Mouse (Mus musculus) adrenal gland, postnatal 4 days (tissue): ENCODE measurements around the gene Spp1. TPM values are rescaled to one million over a fixed set of nuclear protein-coding genes. Genes with fewer than 3 reads are reported as not detected.
"Not testable (repeated sequence)": the region's sequence is repeated elsewhere in the genome, so short reads cannot be mapped to it uniquely, and the experiment has no call there.

ENCODE experiments used
- DNase-seq, 2 experiments: peaks; one replicate each; pipeline ENCODE4 v3.0.0; 2021 to 2022; ENCODE audit warnings: low spot score in 2 of 2, mixed read lengths in 2 of 2
- total RNA-seq, 2 experiments: library from RNA; stranded (reverse); gene quantifications; 2 replicates each; pipeline ENCODE4 v1.2.3; 2021

Gene Spp1
- total RNA-seq, 2 experiments from 2014 or later, result 5.8 to 55.5 TPM

DNA sequence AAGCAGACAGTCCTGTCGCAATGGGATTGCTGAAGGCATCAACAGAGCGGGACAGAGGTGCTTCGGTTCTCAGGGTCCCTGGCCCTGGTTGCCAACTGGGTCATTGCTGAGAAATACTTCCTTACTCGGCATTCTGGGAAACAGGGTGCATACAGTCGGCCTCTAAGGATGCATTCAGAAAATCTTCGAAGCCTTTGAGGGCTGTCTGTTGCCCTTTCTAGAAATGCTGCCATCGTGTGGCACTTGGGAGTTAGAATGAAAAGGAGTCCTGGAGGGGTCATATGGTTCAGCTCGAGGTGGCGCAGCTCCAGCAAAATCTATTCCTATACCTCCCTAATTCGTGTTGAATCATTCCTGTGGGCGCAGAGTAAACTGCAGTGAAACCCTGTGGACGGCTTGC lies 2.0 kb upstream of the Spp1 start:
- no peak for DNase-seq

DNA sequence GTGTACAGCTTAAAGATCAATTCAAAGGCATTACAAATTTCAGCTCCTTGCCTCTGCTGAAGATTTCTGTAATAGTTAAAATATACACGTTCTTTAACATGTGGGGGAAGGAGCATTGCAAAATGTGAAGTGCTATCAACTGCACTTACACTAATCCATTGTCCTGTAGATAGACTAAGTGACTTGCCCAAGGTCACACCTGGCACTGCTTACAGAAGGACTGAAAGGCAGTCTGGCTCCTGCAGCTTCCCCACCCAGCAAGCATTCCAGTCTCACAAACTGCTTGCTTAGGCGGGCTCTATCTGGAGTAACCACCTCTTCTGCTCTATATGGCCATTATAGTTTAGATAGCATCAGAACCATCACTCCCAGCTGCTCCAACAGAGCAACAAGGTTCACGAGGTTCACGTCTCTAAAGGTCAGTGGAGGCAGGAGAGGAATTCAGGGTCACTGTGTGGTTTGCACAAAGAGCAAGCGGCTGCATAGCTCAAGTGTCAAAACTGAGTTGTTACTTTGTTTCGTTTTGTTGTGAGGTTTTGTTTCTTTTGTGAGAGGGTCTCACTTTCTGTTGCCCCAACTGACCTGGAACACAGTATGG lies 851 bp upstream of the Spp1 start:
- no peak for DNase-seq

DNA sequence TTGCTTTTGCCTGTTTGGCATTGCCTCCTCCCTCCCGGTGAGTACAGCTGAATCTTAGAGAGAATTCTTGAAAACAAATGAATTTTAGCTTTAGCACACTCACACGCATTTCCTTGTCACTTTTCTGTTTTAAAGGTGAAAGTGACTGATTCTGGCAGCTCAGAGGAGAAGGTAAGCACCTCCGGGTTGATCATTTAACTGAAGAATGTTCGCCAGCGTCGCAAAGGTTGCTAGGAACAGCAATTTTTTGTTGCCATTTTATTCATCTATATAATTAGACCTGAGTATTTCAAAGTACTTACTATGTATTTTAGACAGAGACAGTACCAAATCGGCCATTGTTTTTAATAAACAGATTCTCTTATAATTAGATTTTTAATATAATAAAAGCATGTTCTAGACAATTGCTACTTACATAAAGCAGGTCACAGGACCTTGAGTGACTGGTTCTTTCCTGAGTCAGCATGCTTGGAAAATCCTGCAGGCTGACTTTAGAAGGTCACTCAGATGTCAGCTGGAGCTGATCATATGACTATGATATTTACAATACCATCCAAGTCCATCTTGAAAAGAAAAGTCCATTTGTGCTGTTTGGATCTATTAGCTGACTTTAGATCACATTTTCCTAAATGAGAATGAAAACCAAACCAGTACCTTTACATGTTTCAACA lies 1.6 kb downstream of the Spp1 start:
- no peak for DNase-seq

DNA sequence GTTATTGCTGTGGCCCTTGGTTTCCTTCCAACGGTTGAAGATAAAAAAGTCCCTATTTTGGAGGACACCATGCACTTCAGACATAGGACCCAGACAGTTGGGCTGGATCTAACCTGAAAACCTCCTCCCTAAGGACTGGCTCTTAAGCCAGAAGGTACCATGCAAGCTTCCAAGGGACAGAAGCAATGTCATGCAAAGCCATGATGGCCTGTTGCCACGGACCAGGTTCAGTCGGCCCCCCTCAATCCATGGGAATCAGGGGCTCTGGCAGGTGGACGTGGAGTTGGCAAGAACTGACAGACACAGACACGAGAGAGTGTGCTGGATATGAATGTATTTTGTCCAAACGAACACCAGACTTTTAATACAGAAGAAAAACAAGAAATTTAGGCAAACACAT lies 7.5 kb downstream of the Spp1 start:
- no peak for DNase-seq

DNA sequence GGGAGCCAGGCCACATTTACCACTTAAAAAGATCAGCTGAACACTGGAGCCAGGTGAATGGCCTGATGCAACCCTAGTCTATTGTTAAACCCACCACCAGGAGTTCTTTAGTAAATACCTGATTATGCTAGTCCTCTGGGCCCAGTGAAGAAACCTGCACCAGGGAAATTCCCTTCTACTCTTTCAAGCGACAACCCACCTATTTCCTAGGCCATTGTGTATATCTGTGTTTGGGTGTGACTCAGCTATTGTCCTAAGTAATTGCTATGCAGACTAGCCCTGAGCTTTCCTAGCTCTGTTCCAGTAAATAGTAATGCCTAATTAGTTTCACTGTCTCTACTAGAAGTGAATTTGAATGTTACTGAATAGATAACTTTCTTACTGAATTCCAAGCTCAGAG lies 7.9 kb downstream of the Spp1 start:
- no peak for DNase-seq

DNA sequence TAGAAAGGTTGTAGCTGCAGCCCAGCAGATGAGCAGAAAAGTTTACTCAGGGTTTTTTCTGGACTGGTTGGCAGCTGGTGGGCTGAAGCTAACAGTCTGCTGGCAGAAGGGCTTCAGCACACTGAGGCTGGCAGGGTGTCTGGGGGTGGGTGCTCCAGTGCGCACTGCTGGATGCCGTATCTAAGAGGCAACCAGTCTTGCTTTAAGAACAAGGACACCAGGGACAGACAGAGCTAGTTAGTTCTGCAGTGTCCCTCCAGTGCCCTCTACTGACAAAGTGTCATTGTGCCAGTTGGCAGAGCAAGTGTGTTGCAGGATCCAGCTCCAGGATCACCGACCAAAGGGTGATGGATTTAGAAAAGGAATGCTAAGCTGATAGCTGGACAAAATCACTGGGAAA lies 11.2 kb downstream of the Spp1 start:
- peak in 1 of 2 experiments; percentile 43 for DNase-seq

DNA sequence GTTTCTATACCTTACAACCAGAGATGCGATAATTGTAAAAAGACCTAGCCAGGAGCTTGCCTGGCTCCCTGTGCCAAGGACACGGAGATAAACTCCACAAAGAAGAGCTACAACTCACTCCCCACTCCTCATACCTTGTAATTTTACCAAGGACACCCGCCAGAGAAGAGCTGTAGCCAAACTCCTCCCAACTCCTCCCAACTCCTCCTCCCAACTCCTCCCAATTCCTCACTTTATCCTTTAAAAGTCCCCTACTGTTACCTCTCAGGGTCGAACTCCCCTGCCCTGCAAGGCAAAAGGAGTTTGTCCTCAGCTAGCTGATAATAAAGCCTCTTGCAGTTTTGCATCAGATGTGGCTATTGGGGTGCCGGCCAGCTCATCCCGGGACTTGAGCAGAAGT lies 13.4 kb downstream of the Spp1 start:
- DNase-seq, result not testable (repeated sequence)

DNA sequence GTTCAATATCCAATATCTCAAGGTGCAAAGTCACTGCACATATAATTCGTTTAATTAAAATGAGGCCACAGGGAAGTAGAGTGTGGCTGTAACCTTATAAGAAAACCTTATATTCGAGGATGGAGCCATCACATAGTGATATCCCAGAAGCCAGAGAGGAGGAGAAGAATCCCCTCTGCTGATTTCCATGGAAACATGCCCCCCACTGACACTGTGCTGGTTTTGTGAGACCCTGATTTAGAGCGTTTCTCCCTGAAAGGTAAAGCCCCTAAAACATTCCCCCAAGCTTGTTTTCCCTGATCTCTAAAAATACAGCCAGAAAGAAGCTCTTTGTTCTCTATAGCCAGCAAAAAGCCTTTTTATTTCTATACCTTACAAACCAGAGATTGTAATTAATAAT lies 14.6 kb downstream of the Spp1 start:
- no peak for DNase-seq

DNA sequence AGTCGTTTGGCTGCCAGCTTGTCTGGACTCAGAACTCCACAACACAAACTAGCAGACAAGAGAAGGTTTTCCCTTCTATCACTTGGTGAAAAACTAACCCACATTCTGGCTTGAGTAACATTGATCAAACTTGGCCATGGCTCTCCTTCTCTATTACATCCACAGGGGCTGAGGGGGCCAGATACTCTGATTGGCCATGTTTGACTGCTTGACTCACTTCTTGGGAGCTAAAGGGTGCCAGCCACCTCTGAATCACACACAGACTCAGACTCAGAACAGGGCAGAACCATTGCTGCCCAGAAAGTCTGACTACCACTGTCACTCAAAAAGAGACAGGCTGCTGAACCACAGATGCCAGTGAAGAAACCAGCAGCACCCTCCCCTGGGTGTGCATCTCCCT lies 18.2 kb downstream of the Spp1 start:
- no peak for DNase-seq

DNA sequence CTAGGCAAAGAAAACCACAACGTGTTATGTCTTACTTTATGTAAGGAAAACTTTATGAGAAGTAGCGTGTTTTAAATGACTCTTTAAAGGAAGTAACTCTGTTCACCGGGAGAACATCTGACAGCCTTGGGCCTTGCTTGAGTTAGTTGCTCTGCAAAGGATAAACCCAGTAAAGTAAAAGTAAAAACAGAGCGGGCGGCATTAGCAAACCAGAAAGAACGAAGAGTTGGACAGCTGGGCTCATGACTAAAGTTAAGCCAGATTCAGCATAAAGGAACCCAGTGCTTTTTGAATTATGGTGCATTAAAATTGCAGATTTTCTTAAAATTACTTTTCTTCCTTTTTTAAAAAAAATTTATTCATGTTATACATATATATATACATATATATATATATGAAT lies 19.6 kb downstream of the Spp1 start:
- DNase-seq, result no peak

DNA sequence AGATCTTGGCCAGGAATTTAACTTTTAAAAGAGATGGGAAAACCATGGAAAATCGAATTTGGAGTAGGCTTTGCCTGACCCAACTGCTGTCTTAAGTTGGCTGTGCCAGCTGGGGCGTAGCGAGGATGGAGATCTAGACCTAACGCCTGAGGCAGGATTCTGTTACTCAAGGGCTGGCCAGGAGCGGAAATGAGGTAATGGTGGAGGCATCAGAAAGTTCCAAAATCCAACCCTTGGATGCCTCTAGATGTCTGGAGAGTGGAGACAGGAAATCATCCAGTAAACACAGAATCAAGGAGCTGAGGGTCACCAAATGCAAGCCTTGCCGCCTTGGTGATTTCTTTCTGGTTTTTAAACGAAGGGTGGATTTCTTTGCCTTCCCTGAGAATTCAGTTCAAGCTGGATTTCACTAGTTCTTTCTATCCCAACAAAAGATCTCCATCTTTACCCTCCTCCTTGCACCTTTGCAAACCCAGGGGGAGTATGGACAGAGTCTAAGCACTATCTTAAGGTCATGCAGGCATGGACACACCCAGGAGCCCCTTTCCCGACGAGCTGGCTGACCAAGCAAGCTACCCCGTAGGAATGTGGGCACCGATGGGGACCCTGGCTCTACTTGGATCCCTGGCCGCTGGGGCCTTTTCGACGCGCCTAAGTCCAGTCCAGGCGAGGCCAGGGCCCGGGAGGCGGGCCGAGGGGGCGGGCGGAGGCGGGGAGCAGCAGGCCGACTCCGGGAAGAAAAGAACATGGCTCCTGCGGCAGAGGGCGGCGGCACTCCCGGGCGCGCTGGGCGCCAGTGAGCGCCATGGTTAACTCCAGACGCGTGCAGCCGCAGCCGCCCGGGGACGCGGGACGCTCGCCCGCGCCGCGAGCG lies 24.2 kb downstream of the Spp1 start, which contains the start of gene Pkd2:
TSS of gene Pkd2 (plus strand) at position 619 of the 874 bp plus-strand sequence.
- peak; percentile 51 to 72 for DNase-seq

DNA sequence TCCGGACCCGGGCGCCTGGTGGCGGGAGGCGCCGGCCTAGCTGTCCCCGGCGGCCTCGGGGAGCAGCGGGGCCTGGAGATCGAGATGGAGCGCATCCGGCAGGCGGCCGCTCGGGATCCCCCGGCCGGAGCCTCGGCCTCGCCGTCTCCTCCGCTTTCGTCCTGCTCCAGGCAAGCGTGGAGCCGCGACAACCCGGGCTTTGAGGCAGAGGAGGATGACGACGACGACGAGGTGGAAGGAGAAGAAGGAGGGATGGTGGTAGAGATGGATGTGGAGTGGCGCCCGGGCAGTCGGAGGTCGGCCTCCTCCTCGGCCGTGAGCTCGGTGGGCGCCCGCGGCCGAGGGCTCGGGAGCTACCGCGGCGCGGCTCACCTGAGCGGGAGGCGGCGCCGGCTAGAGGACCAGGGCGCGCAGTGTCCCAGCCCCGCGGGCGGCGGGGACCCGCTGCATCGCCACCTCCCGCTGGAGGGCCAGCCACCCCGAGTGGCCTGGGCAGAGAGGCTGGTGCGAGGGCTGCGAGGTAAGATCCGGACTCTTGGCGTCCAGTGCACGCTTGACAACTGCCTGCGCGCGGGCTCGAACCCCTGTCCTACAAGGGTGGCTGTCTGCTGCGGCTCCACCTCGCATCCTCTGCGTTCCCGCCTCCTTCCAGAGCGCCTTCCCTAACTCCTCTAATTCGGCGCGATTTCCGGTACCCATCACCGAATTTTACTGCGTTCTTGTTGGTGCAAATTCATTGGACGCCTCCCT lies 25.0 kb downstream of the Spp1 start:
- DNase-seq, result peak; percentile 19 to 21

DNA sequence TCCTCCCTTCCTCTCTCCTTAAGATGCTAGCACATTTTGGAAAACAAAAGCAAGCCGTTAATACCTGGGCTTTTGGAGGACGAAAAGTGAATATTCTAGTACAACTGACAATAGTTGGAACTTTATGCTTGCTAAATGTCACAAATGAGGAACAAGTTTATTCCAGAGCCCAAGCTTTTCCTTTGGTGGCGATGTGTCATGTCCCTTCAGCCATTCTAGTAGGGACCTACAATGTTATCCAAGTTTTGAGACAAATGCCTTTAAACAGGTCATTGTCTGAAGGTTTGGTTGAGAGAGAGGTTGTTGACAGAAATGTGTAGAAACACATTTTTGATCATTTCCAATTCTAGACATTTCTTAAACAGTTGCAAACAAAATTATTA lies 25.5 kb downstream of the Spp1 start:
- no peak for DNase-seq

DNA sequence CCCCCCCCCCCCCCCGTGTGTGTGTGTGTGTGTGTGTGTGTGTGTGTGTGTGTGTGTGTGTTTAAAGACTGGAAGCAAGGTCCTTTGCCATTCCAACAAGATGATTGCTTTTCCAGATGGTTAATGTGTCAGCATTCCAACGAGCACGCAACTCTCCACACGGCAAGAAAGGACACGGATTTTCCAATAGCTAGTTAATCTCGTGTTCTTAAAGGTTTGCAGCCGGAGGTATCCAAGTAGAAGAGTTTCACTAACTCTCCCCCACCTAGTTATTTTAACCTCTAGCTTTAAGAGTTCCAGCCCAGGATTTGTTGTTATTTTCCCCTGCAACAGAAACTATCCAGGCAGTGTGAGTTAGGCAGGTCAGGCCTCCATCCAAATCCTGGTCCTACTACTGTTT lies 25.9 kb downstream of the Spp1 start:
- DNase-seq, result no peak

DNA sequence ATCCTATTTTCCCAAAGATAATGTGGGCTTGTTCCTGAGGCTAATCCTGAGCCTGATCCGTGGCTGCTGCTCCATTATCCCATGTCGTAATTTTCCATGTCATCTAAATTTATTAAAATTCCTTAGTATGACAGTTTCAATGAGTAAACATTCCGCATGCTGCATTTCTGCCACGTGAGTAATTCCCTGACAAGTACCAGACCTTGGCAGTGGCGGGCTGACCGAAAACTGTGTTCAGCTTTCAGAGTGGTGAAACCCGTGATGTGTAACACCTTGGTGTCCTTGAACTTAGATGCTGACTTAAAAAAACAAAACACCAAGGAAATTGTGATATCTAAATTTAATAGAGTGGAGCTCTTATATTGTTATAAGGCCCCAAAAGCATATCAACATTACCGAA lies 30.4 kb downstream of the Spp1 start:
- no peak for DNase-seq

DNA sequence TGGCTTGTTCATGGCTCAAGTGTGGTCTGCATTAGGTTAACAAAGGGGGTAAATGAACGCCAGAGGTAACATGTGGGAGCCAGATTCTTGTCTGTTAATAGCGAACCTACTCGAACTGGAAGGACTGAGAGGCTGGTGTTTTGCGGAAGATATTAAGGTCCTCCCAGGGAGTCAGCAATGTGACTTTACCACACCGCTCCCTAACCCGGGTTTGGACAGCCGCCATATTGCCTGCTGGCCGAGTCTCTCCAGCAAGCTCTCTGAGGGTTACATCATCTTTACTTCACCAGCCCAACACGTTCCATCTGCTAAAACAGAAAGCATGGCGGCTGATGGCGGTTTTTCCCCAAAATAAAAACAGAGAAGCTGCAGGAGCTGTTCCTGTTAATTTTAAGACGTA lies 30.8 kb downstream of the Spp1 start:
- no peak for DNase-seq

DNA sequence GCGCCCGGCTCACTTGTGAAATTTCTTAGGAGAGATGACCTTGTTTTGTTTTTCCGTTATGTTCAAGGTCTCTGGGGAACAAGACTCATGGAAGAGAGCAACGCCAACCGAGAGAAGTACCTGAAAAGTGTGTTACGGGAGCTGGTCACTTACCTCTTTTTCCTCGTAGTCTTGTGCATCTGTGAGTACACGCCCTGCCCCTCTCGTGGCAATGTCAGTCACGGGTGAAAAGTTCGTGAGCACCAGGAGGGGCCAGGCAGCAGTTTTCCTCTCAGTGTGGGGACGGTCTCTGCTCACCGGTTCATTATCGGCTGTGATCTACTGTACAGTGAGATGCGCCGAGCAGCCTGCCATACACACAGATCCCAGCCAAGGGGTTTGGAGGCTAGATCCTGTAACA lies 31.9 kb downstream of the Spp1 start:
- no peak for DNase-seq

DNA sequence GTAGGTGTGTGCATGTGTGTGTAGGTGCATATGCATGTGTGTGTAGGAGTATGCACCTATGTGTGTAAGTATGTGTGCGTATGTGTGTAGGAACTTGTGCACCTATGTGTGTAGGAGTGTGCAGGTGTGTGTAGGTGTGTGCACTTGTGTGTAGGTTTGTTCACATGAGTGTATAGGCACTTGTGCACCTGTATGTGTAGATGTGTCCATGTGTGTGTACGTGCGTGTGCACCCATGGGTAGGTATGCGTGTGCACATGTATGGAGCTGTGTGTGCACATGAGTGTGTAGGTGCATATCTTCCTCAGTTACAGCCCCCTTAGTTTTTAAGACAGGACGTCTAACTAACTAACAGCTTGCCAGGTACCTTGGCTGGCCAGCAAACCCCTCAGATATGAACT lies 33.7 kb downstream of the Spp1 start:
- no peak for DNase-seq

DNA sequence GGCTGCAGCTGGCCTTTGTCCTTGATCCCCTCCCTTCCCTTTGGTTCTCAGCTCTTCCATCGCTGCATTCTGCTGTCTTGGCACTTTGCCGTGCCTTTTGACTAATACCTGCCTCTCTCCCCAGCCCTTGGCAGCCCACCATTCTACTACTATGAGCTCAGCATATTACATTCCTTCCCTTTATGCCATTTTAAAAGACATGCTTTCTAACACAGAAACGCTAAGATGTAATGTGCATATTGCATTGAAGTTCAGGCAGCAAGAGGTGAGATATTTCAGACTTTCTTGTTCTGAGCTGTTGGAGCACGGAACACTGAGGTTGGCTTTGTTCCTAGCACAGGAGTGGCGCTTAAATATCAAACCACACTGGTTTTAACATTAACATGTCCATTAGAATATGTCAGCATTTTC lies 36.1 kb downstream of the Spp1 start:
- no peak for DNase-seq

DNA sequence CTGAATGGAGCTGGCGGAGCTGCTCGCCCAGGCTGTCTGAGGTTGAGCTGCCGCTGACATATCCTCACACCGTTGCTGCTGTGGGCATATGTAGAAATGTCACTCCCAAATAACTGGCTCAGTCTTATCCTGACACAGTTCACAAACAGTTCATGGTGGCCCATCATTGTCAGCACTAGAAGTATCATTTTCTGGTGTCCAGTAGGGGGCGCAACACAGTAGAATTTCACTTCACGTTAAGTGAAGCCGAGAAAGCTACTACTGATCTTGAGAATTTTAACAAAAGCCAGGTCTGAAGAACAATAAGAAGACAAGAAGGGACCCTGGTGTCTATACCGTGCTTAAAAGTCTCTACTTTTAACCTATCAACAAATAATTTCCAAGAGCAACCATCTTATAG lies 37.5 kb downstream of the Spp1 start:
- no peak for DNase-seq

DNA sequence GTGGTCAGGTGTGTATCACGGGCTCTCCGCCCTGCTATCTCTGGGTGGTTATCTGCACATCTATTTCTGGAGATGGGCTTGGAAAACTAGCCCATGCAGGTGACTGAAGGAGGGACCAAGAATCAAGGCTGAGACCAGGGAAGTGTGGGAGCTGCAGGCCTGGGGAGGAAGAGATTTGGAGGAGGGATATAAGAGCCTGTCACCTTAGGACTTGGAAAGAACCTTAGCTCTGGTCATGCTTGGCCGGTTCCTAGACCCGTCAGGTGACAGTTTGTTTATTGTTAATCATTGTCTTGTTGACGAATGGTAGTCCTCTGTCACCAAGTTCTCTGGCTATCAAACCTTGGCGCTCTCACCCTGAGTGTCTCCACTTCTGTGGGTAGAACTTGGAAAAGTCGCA lies 45.4 kb downstream of the Spp1 start:
- DNase-seq, result no peak

DNA sequence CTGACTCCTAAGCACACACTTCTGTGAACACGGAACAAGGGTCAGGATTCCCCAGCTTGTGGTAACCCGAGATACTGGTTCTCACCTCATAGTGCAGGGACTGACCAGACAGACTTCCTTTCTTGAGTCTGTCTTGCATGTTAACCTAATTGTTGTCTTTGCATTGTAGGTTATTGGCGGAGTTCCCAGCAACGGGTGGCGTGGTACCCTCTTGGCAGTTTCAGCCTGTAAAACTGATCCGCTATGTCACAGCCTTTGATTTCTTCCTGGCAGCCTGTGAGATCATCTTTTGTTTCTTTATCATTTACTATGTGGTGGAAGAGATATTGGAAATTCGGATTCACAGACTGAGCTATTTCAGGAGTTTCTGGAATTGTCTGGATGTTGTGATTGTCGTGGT lies 47.9 kb downstream of the Spp1 start:
- no peak for DNase-seq
